Mouse (Mus musculus) lung, postnatal 14 days (tissue): ENCODE data around the gene Helz.

Experiments
- DNase-seq: peaks from one replicate; pipeline ENCODE4 v3.0.0; 2021

Gene Helz

GRCm38 (mm10) chr11:107624661-107625060 lies 76.9 kb downstream of the Helz start:
- no peak for DNase-seq

- no peak for DNase-seq
Observed at GRCm38 (mm10) chr11:107625746-107626145, 78.0 kb downstream of the Helz start.

GRCm38 (mm10) chr11:107629504-107629903 lies 81.8 kb downstream of the Helz start:
- DNase-seq = peak; percentile 69

- DNase-seq = no peak
Observed at GRCm38 (mm10) chr11:107629951-107630350, 82.2 kb downstream of the Helz start.

GRCm38 (mm10) chr11:107631124-107631523 lies 83.4 kb downstream of the Helz start:
- no peak for DNase-seq

GRCm38 (mm10) chr11:107633563-107634146 lies 85.9 kb downstream of the Helz start:
- no peak for DNase-seq

- no peak for DNase-seq
Observed at GRCm38 (mm10) chr11:107638137-107638536, 90.4 kb downstream of the Helz start.

GRCm38 (mm10) chr11:107639657-107640056 lies 91.9 kb downstream of the Helz start:
- DNase-seq = no peak

- no peak for DNase-seq
Observed at GRCm38 (mm10) chr11:107644461-107644860, 96.7 kb downstream of the Helz start.

- DNase-seq = no peak
Observed at GRCm38 (mm10) chr11:107647330-107647729, 99.6 kb downstream of the Helz start.

GRCm38 (mm10) chr11:107648668-107649067 lies 100.9 kb downstream of the Helz start:
- DNase-seq = peak; percentile 35

- no peak for DNase-seq
Observed at GRCm38 (mm10) chr11:107649458-107649857, 101.7 kb downstream of the Helz start.

- DNase-seq = no peak
Observed at GRCm38 (mm10) chr11:107650422-107651051, 102.8 kb downstream of the Helz start.

GRCm38 (mm10) chr11:107651391-107651790 lies 103.7 kb downstream of the Helz start:
- no peak for DNase-seq

GRCm38 (mm10) chr11:107652137-107652536 lies 104.4 kb downstream of the Helz start:
- no peak for DNase-seq

GRCm38 (mm10) chr11:107655538-107655937 lies 107.8 kb downstream of the Helz start:
- no peak for DNase-seq

- no peak for DNase-seq
Observed at GRCm38 (mm10) chr11:107657117-107657516, 109.4 kb downstream of the Helz start.

- DNase-seq = no peak
Observed at GRCm38 (mm10) chr11:107660452-107660851, 112.7 kb downstream of the Helz start.

GRCm38 (mm10) chr11:107662666-107663065 lies 114.9 kb downstream of the Helz start:
- DNase-seq = no peak

- DNase-seq = no peak
Observed at GRCm38 (mm10) chr11:107667542-107667941, 119.8 kb downstream of the Helz start.

- no peak for DNase-seq
Observed at GRCm38 (mm10) chr11:107668223-107668622, 120.5 kb downstream of the Helz start.

- DNase-seq = no peak
Observed at GRCm38 (mm10) chr11:107668977-107669376, 121.2 kb downstream of the Helz start.

GRCm38 (mm10) chr11:107674006-107674405 lies 126.3 kb downstream of the Helz start:
- no peak for DNase-seq

GRCm38 (mm10) chr11:107674601-107675000 lies 126.9 kb downstream of the Helz start:
- no peak for DNase-seq

- no peak for DNase-seq
Observed at GRCm38 (mm10) chr11:107675246-107675645, 127.5 kb downstream of the Helz start.
